Mouse (Mus musculus) gastrocnemius, adult 2 months (tissue): ENCODE data around the gene Pofut1. TPM values are rescaled to one million over a fixed set of nuclear protein-coding genes. Genes with fewer than 3 reads are reported as not detected.

Source experiments
- DNase-seq: peaks from one replicate; pipeline ENCODE4 v3.0.0; 2022
- H3K27ac ChIP-seq: fragments of 200-600 bp; 2 replicates; pipeline ENCODE4 v1.8.1; 2022; ENCODE audit warnings: mild to moderate bottlenecking
- H3K4me3 ChIP-seq: fragments of 200-600 bp; 2 replicates; pipeline ENCODE4 v1.8.1; 2022; ENCODE audit warnings: mild to moderate bottlenecking, moderate library complexity
- CTCF ChIP-seq: fragments of 200-600 bp; IDR thresholded peaks from 2 replicates; pipeline ENCODE4 v1.8.1; 2022; ENCODE audit warnings: antibody characterized with exemption, mild to moderate bottlenecking, moderate library complexity
- intact Hi-C: fragments of 180-260 bp; cut with DNase I; formaldehyde crosslinking; loops from one replicate; pipeline ENCODE4 v1.15.1; 2025
- total RNA-seq, 2 experiments: library from RNA; stranded (reverse); gene quantifications; 2 replicates each; pipeline ENCODE4 v1.2.3; 2021

Pofut1 gene
- total RNA-seq, 2 experiments from 2014 or later = 7.6 to 13.2 TPM

DNA sequence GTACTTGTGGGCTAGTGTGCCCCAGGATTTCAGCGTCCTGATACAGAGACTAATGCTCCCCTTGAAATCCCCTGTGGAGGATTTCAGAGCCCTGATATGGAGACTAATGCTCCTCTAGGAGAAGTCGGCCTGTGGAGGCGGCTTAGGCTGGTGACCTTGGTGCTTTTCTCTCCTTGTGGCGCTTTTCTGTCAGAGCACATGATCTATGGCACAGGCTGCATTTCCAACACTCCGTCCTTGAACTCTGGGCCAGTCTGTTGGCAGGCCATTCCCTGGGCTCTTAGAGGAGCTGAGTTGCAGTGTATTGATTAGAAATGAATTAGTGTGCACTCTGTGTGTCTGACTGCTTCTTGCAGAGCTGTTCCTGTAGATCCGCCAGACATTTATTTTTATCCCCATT lies 63.9 kb downstream of the Pofut1 start:
- no peak overlapping the region for H3K4me3 ChIP-seq
- H3K27ac ChIP-seq = no peak overlapping the region
- DNase-seq = no peak
- intact Hi-C loops = loop anchor here (10.0 kb wide), 1 partner anchor 110 kb away; no protein-coding TSS in a partner anchor
- no peak for TF ChIP-seq CTCF

DNA sequence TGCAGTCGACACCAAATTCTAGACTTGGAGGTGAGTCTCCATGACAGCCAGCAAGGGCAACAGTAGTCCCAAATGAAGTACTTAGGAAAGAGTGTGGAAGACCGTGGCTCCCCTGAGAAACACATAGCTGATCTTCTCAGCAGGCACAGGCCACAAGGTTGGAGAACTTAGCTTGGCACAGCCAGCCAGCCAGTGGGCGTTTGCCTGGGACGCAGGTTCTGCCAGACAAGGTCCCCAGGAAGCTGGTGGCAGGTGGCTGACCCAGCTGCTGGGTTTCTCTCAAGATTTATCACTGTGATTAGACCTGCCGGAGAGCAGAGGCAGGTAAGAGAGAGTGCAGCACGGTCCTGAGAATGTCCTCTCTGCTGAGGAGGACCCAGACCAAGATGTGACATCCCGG lies 67.3 kb downstream of the Pofut1 start:
- Histone ChIP-seq H3K4me3 (no peak overlapping the region), H3K27ac (no peak overlapping the region)
- DNase-seq = no peak
- intact Hi-C loops = loop anchor here (10.0 kb wide), 1 partner anchor 106 kb away; no protein-coding TSS in a partner anchor
- no peak for TF ChIP-seq CTCF

DNA sequence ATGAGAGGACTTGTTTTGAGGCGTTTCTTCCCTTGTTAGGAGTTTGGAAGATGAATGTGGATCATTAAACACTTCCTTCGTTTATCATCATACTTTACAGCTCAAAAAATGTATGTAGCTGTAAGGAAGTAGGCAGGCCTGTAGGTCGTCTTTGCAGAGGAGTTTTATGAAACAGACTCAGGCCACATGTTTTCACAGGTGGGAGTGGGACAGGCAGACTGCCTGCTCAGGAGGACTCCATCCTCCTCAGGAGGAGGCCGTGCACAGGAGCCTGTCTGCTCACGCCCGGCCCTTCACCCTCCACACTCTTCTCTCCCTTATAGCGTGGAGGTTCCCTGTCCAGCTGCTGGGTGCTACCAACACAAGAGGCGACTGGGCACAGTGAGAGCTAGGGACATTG lies 67.8 kb downstream of the Pofut1 start:
- no peak for DNase-seq
- Histone ChIP-seq H3K27ac (no peak overlapping the region), H3K4me3 (no peak overlapping the region)
- intact Hi-C loops = loop anchor here (10.0 kb wide), 1 partner anchor 106 kb away; no protein-coding TSS in a partner anchor
- no peak for TF ChIP-seq CTCF

DNA sequence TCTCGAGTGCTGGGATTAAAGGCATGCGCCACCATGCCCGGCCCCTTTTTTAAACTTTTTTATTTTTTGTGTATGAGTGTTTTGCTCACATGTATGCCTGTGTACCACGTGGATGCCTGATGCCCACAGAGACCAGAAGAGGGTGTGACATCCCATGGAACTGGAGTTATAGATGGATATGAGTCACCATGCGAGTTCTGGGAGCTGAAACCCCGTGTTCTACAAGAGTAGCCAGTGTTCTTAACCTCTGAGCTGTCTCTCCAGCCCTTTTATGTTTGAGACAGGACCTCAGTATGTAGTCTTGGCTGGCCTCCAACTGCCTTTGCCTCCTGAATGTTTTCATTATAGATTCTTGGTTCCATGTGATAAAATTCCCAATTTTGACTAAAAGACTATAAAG lies 68.9 kb downstream of the Pofut1 start:
- H3K27ac ChIP-seq = no peak overlapping the region
- intact Hi-C loops = no loop called here
- no peak for DNase-seq
- TF ChIP-seq CTCF = no peak
- no peak overlapping the region for H3K4me3 ChIP-seq

DNA sequence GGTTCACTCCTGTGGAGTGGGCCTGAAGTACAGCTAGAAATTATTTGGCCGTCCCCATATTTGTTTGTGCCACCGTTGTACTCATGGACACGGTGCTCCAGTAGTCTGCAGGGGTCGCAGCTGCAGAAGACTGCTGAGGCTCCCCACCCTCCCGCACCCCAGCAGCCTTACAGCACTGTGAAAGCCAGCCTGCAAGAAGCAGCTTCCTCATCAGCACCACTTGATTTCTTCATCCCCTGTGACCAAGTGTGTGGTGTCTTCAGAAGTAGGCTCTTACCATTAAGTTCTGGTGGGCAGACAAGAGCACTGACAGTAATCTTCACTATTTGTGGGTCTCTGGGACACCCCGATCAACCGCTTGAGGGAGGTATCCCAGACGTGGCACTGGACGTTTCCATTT lies 71.6 kb downstream of the Pofut1 start:
- intact Hi-C loops = no loop called here
- H3K27ac ChIP-seq = no peak overlapping the region
- H3K4me3 ChIP-seq = no peak overlapping the region
- no peak for DNase-seq
- TF ChIP-seq CTCF = no peak

DNA sequence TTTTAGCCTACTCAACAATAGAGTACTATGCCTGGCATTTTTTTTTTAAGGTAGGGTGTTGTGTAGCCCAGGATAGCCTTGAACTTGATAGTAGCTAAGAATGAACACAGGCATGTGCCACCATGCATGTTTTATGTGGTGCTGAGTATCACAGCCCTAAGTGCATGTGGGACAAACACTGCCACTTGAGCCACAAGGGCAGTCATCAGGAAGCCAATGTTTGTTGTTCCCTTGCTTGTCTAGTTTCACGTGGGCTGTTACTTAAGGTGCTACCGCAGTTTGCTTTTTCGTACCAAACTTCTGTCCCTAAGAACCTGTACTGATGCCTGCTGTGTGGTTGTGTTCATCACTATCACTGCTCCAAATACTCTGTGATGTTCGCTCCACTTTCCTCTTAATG lies 77.1 kb downstream of the Pofut1 start:
- no peak overlapping the region for H3K4me3 ChIP-seq
- intact Hi-C loops = no loop called here
- TF ChIP-seq CTCF = no peak
- no peak for DNase-seq
- no peak overlapping the region for H3K27ac ChIP-seq

DNA sequence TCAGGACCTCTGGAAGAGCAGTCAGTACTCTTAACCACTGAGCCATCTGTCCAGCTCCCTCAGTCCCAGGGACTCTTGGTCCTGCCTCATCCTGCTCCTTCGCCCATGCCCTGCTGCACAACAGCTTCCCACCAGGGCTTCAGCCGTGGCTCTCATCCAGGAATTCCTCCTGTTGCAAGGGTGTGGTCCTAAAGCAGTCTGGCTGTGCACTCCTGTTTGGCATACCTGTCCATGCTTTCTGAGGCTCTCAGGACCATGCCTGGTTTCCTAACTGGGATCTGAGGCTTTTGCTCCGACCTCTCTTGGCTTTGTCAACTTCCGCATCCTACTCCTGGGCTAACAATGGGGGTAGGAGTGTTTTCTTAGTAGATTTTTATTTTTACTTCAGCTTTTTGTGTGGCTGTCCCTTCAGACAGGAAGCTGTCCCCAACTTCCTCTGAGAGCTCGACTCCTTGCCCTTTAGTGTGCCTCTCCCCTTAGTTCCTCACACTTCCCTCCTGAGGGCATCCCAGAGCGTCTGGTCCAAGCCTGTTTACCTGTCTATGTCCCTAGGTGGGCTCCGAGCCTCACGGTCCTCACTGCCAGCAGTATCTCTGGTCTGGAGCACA lies 77.8 kb downstream of the Pofut1 start:
- intact Hi-C loops = no loop called here

More for the DNA sequence above, 77.8 kb downstream of the Pofut1 start:
- H3K27ac ChIP-seq = peak overlapping the region; percentile 43; the same call in 1 of the 2 replicates
- H3K4me3 ChIP-seq = no peak overlapping the region
- TF ChIP-seq CTCF = no peak
- no peak for DNase-seq

Other genes starting within 250 kb of the Pofut1 start
- 10 to 100 TPM; 73.6 to 91.5 TPM for gene Pdrg1, start 226.1 kb upstream of the Pofut1 start, total RNA-seq
- not detected for gene Xkr7, start 209.7 kb upstream of the Pofut1 start, total RNA-seq
- gene Ccm2l, start 175.6 kb upstream of the Pofut1 start, total RNA-seq = 1 to 10 TPM; 4.5 to 6.9 TPM
- under 1 TPM; 0.20 to 0.45 TPM for gene Hck, start 133.1 kb upstream of the Pofut1 start, total RNA-seq
- 10 to 100 TPM; 30.6 to 41.1 TPM for gene Tm9sf4, start 80.2 kb upstream of the Pofut1 start, total RNA-seq
- under 1 TPM; 0.38 to 0.59 TPM for gene Tspyl3, start 16.1 kb upstream of the Pofut1 start, total RNA-seq
- gene Plagl2, start 107 bp upstream of the Pofut1 start, total RNA-seq = 1 to 10 TPM; 2.5 to 2.8 TPM
- 1 to 10 TPM; 3.6 to 4.3 TPM for gene Kif3b, start 49.9 kb downstream of the Pofut1 start, total RNA-seq
- 10 to 100 TPM in 1 of 2 experiments, 1 to 10 TPM in 1; 9.3 to 10.6 TPM for gene Asxl1, start 104.3 kb downstream of the Pofut1 start, total RNA-seq